Mouse (Mus musculus) heart, embryonic 15.5 days (tissue): ENCODE results near the gene Ankrd12. TPM values are rescaled to one million over a fixed set of nuclear protein-coding genes. Genes with fewer than 3 reads are reported as not detected.

Experiments
- ATAC-seq: fragments of 200-750 bp; cut with Nextera tagmentation; replicated peaks from 2 replicates; pipeline ENCODE4 v1.8.0; 2017; ENCODE audit warnings: low read depth, moderate TSS enrichment; ENCODE audit not compliant: insufficient number of reproducible peaks, insufficient read depth, low FRiP score
- H3K27ac ChIP-seq: fragments of 300-500 bp; sonication (generic); 2 replicates; pipeline ENCODE4 v1.5.1; 2015; ENCODE audit warnings: mild to moderate bottlenecking, inconsistent platforms
- H3K27me3 ChIP-seq: fragments of 300-500 bp; sonication (generic); 2 replicates; pipeline ENCODE4 v1.6.1; 2015; ENCODE audit warnings: inconsistent platforms
- H3K36me3 ChIP-seq: fragments of 300-500 bp; sonication (generic); 2 replicates; pipeline ENCODE4 v1.6.1; 2015; ENCODE audit warnings: mild to moderate bottlenecking, inconsistent platforms
- H3K4me1 ChIP-seq: fragments of 300-500 bp; sonication (generic); replicated peaks from 2 replicates; pipeline ENCODE4 v1.6.1; 2015; ENCODE audit warnings: inconsistent platforms
- H3K4me2 ChIP-seq: fragments of 300-500 bp; sonication (generic); 2 replicates; pipeline ENCODE4 v1.6.1; 2015; ENCODE audit warnings: inconsistent platforms, mild to moderate bottlenecking, moderate library complexity
- H3K4me3 ChIP-seq: fragments of 300-500 bp; sonication (generic); 2 replicates; pipeline ENCODE4 v1.5.1; 2015; ENCODE audit warnings: mild to moderate bottlenecking, inconsistent platforms
- H3K9ac ChIP-seq: fragments of 300-500 bp; sonication (generic); 2 replicates; pipeline ENCODE4 v1.6.1; 2015; ENCODE audit warnings: mild to moderate bottlenecking, inconsistent platforms
- H3K9me3 ChIP-seq: fragments of 300-500 bp; sonication (generic); replicated peaks from 2 replicates; pipeline ENCODE4 v1.6.1; 2016; ENCODE audit warnings: inconsistent platforms
- WGBS: fragments of 180-500 bp; shearing (Covaris S2); methylation state at CpG from one replicate; pipeline ENCODE4 v1.1.7; 2015; ENCODE audit warnings: mixed read lengths; 5-methylcytosine and 5-hydroxymethylcytosine counted together
- polyA plus RNA-seq: library from polyadenylated mRNA; unstranded; fragments of >200 nt; fragmentation: Nextera tagmentation; extraction: Ambion mirVana; gene quantifications from 2 replicates; pipeline ENCODE4 v1.2.1, GENCODE M21; 2015

The Ankrd12 gene
- polyA plus RNA-seq, 1 experiment from 2014 or later = 20.7 TPM

DNA sequence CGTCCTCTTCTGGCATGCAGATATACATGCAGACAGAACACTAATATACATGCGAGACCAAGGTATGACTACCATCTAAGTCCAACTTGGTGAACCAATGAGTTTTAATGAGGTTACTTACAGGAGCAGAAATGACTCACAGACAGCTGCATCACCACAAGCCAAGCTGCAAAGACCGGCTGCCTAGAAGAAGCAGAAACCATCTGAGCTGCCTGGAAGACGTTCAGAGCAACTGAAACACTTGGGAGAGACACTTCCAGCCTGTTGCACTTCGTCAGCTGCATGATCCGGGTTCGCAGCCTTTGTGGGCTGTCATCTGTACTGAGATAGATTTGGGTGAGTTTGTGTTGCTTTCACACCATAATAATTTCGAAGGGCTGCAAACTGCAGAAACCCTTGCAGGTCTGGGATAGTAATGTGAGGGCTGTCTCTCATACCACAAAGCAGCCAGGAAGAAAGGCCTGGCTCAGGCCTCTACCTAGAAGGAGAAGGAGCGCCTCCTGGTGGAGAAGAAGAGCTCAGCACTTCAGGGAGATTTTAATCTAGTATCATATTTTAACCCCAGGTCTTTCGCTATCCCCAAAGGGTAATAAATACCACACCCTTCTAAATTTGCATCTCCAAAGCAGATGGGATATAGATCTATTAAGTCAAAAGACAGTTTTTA lies 29.8 kb upstream of the Ankrd12 start:
- no peak overlapping the region for H3K4me2 ChIP-seq
- H3K4me3 ChIP-seq = no peak overlapping the region
- no peak for ATAC-seq
- no peak overlapping the region for H3K9ac ChIP-seq
- no peaks in the 10 kb centered on the region for H3K27me3 ChIP-seq
- H3K36me3 ChIP-seq = no peaks in the 10 kb centered on the region
- no peaks in the 10 kb centered on the region for H3K9me3 ChIP-seq
- 51% methylated on average over 10 of the region's 10 CpGs for WGBS
- no peak overlapping the region for H3K27ac ChIP-seq
- H3K4me1 ChIP-seq = peaks cover 14% of the 10 kb centered on the region

DNA sequence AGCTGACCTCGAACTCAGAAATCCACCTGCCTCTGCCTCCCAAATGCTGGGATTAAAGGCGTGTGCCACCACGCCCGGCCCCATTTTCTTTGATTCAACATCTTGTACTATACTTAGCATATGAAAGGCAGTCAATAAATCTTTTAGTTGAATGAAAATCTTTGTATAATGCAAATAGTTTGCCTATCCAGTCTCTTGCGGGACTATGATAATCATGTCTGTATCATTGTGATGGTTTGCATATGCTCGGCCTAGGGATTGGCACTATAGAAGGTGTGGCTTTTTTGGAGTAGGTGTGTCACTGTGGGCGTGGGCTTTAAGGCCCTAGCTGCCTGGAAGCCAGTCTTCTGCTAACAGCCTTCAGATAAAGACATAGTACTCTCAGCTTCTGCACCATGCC lies 27.2 kb upstream of the Ankrd12 start:
- Histone ChIP-seq H3K4me3 (no peak overlapping the region), H3K9me3 (no peaks in the 10 kb centered on the region), H3K27me3 (no peaks in the 10 kb centered on the region), H3K4me2 (no peak overlapping the region), H3K36me3 (no peaks in the 10 kb centered on the region), H3K27ac (no peak overlapping the region), H3K9ac (no peak overlapping the region), H3K4me1 (peaks cover 17% of the 10 kb centered on the region)
- 87% methylated on average over 7 of the region's 7 CpGs for WGBS
- no peak for ATAC-seq

DNA sequence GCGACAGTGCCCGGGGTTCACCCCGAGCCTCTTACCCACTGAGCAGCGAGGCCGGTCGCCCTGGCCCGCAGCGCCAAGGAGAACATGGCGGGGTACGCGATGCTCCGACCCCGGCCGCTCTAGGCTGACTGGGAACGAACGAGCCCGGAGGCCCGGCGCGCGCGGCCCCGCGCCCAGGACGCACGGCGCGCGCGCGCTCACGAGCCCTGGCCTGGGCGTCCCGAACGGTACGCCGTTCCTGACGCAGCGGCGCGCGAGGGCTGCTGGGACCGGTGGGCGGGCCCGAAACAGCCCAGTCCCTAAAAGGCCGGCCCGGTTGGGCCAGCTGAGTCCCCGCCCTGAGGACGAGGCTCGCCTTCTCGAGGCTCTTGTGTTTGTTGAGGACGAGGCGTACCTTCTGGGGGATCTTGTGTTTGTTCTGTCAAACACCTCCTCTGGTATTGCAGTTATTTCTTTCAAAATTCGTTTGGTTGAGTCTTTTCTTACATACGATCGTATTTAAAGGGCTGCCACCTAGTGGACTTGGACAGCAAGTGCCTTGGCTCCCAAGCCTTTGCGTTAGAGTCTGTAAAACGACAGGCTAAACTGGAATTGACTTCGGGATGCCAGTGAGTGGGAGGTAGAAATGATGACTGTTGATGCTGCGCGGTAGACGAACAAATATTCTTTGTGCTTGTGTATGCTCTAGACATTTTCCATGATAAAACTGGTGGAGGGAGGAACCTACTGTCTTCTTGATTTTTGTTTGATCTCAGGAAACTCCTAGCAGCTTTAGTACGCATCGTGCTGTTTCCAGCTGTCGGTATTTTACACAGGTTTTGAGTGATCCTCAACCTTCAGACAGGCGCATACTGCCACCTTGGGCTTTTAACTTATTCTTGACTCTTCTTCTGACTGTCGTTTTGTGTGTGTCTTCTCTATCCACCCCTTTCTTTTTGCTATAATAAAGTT lies 24.8 kb upstream of the Ankrd12 start, which contains the start of gene Ndufv2:
TSS of gene Ndufv2 (minus strand) at position 180 of the 951 bp plus-strand sequence.
- peak within 1 kb of the TSS; percentile 95 for H3K9ac ChIP-seq
- H3K4me1 ChIP-seq = peaks cover 26% of the 10 kb centered on the region
- peak; percentile 100 for ATAC-seq
- H3K4me3 ChIP-seq = peak within 1 kb of the TSS; percentile 81
- under 1% methylated on average over 67 of the region's 67 CpGs for WGBS
- H3K36me3 ChIP-seq = 0 out of 2 replicates have a peak, but pooled peaks cover 3% of the 10 kb centered on the region
- peak within 1 kb of the TSS; percentile 81 for H3K4me2 ChIP-seq
- no peaks in the 10 kb centered on the region for H3K9me3 ChIP-seq
- H3K27ac ChIP-seq = peak within 1 kb of the TSS; percentile 95
- H3K27me3 ChIP-seq = no peaks in the 10 kb centered on the region

- WGBS = under 1% methylated on average over 41 of the region's 41 CpGs
- peak; percentile 58 for ATAC-seq
These were observed 23.9 kb upstream of the Ankrd12 start for GRCm38 (mm10) chr17:66100566-66101379.

DNA sequence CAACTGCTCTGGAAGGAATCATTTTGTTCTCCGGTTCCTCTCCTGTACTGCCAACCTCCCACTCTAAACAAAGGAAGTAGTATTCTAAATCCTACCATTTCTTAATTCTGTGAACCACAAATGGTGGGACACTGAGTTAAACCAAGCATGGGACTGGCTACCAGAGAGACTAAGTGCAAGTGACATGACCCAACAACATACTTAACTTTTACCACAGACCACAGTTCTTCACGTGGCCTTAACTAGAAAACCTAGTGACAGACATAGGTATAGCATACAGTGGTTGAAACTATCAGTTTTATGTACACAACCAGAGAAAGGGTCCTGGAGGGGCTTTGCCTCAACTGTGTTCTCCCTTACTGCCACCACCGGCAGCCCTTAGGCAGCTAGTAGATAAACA lies 15.8 kb upstream of the Ankrd12 start:
- no peaks in the 10 kb centered on the region for H3K9me3 ChIP-seq
- H3K4me2 ChIP-seq = no peak overlapping the region
- no peak overlapping the region for H3K4me3 ChIP-seq
- 80% methylated on average over 3 of the region's 3 CpGs for WGBS
- H3K27me3 ChIP-seq = no peaks in the 10 kb centered on the region
- no peak overlapping the region for H3K27ac ChIP-seq
- H3K4me1 ChIP-seq = peaks cover 3% of the 10 kb centered on the region; the same call in 1 of the 2 replicates
- no peak for ATAC-seq
- H3K36me3 ChIP-seq = peaks cover 25% of the 10 kb centered on the region
- no peak overlapping the region for H3K9ac ChIP-seq

More at GRCm38 (mm10) chr17:66100566-66101379, 23.9 kb upstream of the Ankrd12 start:
- Histone ChIP-seq H3K27ac (peak overlapping the region; percentile 95), H3K9me3 (no peaks in the 10 kb centered on the region), H3K4me2 (peak overlapping the region; percentile 81), H3K36me3 (0 out of 2 replicates have a peak, but pooled peaks cover 3% of the 10 kb centered on the region), H3K27me3 (no peaks in the 10 kb centered on the region), H3K9ac (peak overlapping the region; percentile 95), H3K4me1 (peaks cover 26% of the 10 kb centered on the region), H3K4me3 (peak overlapping the region; percentile 81)

- Histone ChIP-seq H3K9me3 (no peaks in the 10 kb centered on the region), H3K9ac (no peak overlapping the region), H3K36me3 (peaks cover 25% of the 10 kb centered on the region), H3K4me1 (no peaks in the 10 kb centered on the region), H3K27me3 (no peaks in the 10 kb centered on the region), H3K4me3 (no peak overlapping the region), H3K4me2 (no peak overlapping the region), H3K27ac (no peak overlapping the region)
- WGBS = 91% methylated on average over 2 of the region's 2 CpGs
- no peak for ATAC-seq
These were observed 15.2 kb upstream of the Ankrd12 start for GRCm38 (mm10) chr17:66092065-66092464.

DNA sequence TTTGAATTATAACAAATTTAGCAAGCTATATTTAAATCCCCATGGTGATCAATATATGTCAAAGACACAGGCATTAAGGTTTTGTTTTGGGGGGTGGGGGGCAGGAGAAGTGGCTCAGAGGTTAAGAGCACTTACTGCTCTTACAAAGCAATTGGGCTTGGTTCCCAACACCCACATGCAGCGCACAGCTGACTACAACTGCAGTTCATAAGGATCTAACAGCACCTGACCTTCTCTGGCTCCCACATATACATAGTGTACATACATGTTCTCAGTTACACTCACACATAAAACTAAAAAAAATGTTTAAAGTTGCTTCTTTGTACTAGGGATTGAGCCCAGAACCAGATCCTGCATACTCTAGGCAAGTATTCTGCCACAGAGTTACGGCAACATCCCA lies 14.5 kb upstream of the Ankrd12 start:
- Histone ChIP-seq H3K4me1 (no peaks in the 10 kb centered on the region), H3K4me2 (no peak overlapping the region), H3K4me3 (no peak overlapping the region), H3K27me3 (no peaks in the 10 kb centered on the region), H3K9me3 (no peaks in the 10 kb centered on the region), H3K9ac (no peak overlapping the region), H3K36me3 (peaks cover 31% of the 10 kb centered on the region), H3K27ac (no peak overlapping the region)
- 89% methylated on average over 2 of the region's 2 CpGs for WGBS
- no peak for ATAC-seq

DNA sequence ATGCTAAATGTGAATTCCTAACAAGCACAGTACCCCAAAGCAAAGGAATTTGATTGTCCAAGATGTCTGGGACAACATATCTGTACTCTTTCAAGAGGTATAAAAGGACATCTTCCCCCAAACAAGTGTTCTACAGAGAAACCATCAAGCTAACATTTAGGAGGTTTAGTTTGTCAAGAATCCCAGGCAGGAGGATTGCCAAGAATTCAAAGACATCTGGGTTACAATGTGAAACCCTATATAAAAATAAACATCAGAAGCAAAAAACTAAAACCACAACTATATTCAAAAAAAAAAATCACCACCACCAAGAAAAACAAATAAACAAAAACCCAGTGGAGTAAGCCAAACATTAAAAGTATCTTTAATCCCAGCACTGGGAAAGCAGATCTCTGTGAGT lies 13.4 kb upstream of the Ankrd12 start:
- Histone ChIP-seq H3K4me1 (no peaks in the 10 kb centered on the region), H3K27ac (no peak overlapping the region), H3K9ac (no peak overlapping the region), H3K36me3 (peaks cover 42% of the 10 kb centered on the region), H3K4me3 (no peak overlapping the region), H3K27me3 (no peaks in the 10 kb centered on the region), H3K9me3 (no peaks in the 10 kb centered on the region), H3K4me2 (no peak overlapping the region)
- ATAC-seq = no peak

DNA sequence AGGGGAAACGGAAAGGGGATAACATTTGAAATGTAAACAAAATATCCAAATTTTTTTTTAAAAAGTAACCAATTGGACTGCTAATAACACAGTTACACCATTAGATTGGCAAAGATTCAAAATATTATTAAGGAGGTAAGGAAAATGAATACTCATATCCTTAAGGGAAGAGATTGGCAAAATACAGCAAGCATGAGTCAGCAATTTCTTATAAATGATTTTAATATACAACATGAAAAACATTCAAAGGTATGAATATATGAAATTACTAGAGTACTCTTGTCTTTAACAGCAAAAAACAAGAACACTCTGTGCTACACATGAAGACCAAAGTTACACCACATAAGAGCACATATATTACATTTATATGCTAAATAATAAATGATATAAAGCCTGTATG lies 8.1 kb upstream of the Ankrd12 start:
- no peak for ATAC-seq
- Histone ChIP-seq H3K9ac (no peak overlapping the region), H3K4me3 (no peak overlapping the region), H3K27ac (no peak overlapping the region), H3K27me3 (no peaks in the 10 kb centered on the region), H3K4me2 (no peak overlapping the region), H3K9me3 (no peaks in the 10 kb centered on the region), H3K4me1 (no peaks in the 10 kb centered on the region), H3K36me3 (peaks cover 52% of the 10 kb centered on the region)
- 88% methylated on average over 1 of the region's 1 CpGs for WGBS

- Histone ChIP-seq H3K27me3 (no peaks in the 10 kb centered on the region), H3K36me3 (peaks cover 54% of the 10 kb centered on the region), H3K4me3 (no peak overlapping the region), H3K4me2 (no peak overlapping the region), H3K4me1 (no peaks in the 10 kb centered on the region), H3K9me3 (no peaks in the 10 kb centered on the region), H3K27ac (no peak overlapping the region), H3K9ac (no peak overlapping the region)
- 32% methylated on average over 1 of the region's 1 CpGs for WGBS
- ATAC-seq = no peak
These were observed 7.6 kb upstream of the Ankrd12 start for GRCm38 (mm10) chr17:66084486-66084885.

DNA sequence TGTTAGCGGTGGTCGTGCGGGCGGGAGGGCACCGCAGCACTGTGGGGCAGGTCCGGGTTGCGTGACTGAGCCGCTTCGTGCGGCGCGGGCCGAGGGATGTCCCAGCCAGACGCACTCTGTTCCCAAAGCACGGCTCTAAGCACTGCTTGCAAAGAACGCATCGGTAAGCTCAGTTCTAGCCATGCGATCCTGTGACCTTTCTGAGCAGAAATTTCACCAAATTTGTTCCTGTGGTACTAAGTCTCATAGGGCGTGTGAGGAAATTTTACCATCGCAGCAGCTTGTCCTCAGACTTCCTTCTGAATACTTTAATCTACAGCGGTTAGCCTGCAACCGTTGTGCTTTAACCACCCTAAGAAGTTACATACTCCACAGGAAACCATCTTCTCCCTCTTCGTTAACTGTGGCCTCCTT lies 555 bp upstream of the Ankrd12 start:
- Histone ChIP-seq H3K27me3 (no peaks in the 10 kb centered on the region), H3K9ac (peak overlapping the region; percentile 65), H3K4me1 (peaks cover 17% of the 10 kb centered on the region), H3K4me3 (peak overlapping the region; percentile 99), H3K36me3 (peaks cover 23% of the 10 kb centered on the region), H3K9me3 (no peaks in the 10 kb centered on the region), H3K4me2 (peak overlapping the region; percentile 92), H3K27ac (peak overlapping the region; percentile 95)
- 1% methylated on average over 23 of the region's 23 CpGs for WGBS
- ATAC-seq = peak; percentile 45
